Mouse (Mus musculus) cerebellum, adult (tissue): ENCODE results near the gene Znrf3.

Experiments
- ATAC-seq: cut with Nextera tagmentation; 2 replicates; pipeline ENCODE4 v1.9.2; 2017; ENCODE audit warnings: mild to moderate bottlenecking, moderate library complexity, mixed read lengths; ENCODE audit not compliant: insufficient number of reproducible peaks, low FRiP score, low TSS enrichment

Gene Znrf3

DNA sequence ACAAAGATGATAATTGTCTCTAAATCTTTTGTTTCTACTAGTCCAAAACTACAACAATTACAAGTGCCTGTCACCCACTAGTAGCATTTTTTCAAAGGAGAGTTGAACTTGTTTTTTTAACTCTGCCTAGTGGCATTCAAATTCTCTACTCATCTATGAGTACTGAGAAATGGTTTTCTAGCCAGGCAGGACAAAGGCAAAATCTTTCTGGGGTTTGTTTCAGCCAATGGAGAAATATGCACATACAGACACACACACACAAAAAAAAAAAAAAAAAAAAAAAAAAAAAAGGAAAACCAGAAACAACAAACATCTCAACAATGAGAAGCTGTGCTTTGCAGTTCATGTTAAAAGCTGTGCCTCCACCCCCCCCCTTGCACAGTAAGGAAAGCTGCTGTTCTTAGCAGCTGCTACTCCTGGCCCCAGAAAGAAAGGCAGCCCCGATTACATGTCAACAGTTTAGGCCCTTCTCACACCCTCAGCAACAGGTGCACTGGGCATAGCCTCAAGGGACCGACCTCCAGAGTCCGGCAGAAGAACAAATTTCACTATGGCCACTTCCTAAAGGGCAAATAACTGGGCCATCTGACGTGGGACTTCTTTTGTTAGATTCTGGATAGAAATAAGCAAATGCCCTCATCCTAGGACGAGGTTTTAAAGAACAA lies 167.2 kb downstream of the Znrf3 start:
- ATAC-seq = no peak

DNA sequence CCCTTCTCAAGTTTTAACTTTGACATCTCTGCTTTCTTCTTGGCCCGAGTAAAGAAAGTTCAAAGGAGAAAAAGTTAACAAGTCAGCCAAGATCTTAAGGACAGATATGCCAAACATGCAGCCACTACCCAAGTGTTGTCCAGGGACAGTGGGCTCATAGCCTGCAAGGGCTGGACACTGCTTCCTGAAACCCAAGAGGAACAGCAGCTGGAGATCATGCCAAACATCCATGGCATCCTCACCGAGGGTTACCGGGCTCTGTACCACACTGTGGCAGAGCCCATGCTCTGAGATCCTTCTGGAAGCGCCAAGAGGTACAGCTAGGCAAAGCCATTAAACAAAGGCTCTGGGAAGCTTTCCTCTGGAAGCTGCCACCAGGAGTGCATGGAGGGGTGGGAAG lies 169.4 kb downstream of the Znrf3 start:
- ATAC-seq = no peak

DNA sequence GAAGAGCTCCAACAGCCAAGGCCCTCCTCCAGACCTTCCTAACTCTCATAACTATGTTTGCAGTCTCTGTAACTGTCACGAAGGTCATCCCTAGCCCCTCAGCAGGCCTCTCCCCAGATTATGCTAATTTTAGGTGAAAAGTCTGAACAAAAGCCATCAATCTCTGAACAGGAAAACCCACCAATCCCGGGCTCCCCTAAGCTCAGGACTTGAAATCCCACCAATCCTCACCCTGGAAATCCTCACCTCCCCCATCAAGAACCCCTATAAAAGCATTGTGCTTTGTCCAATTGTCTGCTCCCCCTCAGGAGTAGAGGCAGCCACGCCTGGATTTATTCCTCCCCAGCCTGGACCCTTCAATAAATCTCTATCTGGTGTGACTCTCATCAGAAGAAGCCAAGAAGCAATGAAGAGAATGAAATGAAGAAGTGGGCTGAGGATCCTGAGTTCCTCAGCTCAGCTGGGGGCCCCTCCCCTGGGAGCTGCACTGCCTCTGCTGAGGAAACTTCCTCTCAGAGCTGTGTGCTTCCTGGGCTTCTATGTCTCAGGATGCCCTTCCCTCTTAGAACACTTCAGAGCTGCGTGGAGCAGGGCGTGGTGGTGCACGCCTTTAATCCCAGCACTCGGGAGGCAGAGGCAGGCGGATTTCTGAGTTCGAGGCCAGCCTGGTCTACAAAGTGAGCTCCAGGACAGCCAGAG lies 172.0 kb downstream of the Znrf3 start:
- ATAC-seq = no peak

DNA sequence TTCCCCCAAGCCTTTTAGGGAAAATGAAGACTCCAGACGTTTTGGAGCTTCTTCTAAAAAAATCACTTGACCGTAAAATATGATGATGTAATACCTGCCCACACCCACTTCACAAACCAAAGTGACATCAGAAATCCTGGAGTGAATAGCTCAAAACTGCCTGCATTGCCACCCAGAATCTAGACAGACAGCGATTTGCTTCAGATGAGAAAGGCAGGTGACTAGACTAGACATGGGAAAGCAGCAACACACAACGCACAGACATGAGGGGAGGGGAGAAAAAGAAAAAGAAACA lies 172.6 kb downstream of the Znrf3 start:
- ATAC-seq = no peak

DNA sequence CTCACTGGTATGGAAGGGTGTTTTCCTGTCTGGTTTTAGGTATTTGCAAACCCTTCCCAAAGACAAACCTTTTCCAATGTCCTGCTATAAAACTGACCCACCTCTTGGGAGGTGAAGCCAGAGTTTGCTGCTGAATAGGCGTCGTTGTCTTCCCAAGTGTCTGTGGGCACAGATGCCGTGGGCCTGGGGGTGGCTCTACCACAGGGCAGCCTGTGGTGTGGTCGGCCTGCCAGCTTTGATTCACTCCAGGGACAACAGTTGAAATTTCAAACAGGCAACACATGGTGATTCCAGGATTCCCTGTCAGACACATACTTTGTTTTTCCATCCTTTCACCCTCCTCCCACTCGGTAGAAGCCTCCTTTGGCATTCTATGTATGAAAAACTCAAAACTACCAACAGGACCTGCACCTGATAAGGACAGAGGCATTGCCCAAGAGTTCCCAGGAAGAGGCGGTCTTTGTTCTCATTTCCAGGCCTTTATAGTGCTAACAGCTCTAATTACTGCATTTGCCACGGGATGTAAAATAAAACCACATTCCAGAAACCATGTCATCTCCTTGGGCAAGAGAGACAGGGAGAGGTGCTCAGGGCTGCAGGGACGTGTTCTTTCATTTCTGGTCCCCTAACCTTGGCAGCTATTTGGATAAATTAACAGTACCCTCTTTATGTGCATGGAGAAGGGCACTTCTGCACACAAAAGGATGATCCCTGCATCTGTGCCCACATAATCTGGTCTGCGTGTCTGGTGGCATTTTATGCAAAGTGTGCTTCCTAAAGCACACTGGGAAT lies 173.2 kb downstream of the Znrf3 start:
- no peak for ATAC-seq

DNA sequence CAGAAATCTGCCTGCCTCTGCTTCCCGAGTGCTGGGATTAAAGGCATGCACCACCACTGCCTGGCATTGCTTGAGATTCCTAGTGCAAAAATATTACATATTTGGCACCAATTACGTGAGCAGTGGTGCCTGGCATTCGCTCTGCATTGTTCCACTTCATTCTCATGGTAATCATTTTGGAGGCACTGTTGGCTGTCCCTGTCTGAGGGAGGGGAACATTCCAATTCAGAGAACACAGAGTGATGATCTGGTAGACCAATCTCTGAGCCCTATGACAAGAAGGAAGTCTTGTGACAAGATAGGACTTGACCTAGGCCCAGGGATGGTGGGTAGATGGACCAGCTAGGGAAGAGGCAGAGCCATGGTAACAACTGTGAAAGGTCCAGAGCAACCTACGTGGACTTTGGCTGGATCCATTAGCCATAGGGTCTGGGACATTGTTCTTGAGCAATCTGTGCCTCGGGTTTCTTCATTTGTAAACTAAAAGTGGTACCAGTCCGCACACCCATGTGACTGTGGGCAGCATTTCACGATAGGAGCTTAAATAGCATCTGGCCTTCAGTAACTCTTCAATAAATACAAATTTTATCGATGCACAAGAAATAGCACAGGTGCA lies 174.7 kb downstream of the Znrf3 start:
- no peak for ATAC-seq

DNA sequence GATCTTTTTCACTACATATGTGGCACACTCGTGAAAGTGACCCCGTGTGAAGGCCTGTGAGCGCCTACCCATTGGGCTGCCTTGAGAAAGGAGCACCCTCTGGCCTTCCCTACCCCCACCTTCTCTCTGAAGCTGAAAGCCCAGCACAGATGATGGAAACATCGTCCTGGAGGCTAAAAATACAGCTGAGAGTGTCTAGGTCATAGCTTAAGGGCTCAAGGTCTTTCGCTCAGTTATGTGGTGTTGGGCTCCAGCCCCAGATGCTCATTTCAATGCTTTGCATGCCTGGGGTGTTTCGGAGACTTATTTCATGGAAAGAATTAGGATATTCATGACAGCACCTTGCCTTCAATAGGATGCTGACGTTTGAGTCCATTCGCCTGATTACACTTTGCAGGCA lies 178.9 kb downstream of the Znrf3 start:
- no peak for ATAC-seq

DNA sequence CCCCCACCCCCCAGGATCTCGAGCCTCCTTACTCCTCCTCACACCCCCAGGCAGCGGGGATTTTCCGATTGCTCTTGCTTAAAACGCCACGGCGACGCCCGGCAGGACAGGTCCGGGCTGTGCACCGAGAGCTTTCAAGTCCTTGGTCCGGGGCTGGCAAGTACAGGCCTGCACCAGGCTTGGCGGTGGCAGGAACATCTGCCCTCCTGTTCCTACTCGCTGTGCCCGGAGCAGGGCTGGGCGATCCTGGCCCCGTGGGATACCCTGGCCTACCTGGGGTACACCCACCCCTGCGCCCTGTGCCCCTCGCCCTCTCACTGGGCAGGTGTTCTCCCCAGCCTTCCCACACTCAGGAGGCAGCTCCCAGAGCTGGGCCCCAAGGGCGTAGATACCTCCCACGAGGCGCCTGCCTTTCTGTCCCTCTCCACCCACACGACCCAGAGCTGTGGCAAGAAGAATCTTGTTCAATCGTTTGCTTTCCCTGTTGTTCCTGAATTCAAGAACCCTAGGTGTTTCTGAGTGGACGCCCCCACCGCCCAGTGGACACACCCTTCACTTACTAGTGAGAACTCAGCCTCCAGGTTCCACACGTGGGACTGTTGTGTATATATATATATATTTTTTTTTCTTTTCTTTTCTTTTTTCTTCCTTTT lies 181.4 kb downstream of the Znrf3 start:
- no peak for ATAC-seq

DNA sequence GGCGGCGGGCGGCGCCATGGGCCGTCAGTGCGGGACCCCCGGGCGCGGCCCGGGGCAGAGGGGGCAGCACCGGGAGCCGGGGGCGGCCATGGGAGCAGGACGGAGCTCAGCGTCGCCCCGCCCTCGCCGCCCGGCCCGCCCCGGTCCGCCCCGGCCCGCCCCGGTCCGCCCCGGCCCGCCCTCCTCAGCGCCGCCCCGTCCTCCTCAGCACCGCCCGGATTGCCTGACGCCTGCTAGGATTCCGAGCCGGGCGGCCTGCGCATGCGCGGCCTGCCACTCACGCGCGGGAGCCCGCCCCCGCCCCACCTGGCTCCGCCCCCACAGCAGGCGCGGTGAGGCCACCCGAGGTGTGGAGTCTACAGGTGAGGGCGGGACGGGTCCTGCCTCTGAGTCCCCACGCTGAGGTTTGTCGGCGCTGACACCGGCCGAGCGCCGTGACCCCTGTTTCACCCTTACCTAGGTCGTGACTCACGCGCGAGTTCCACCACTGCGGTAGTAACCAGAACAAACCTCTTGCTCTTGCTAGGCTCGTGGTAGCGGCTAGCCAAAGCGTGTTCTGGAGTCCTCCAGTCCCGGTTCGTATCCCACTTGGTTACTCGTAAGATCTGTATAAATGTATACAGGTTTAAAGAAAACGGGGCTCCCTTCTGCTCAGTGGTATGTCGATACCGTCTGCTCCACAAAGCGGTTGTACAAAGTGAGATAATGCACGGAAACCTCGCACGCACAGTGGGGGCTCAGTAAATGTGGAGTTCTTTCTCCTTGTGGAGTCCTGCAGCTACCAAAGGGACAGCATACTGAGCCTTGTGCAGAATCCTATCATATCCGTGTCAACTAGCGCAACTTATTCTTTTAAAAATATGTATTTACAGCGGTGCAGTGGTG lies 182.9 kb downstream of the Znrf3 start, which contains the start of gene Kremen1:
Gene Kremen1, minus strand, starts transcription at position 51 of the 885 bp plus-strand sequence.
- peak; percentile 92 for ATAC-seq

DNA sequence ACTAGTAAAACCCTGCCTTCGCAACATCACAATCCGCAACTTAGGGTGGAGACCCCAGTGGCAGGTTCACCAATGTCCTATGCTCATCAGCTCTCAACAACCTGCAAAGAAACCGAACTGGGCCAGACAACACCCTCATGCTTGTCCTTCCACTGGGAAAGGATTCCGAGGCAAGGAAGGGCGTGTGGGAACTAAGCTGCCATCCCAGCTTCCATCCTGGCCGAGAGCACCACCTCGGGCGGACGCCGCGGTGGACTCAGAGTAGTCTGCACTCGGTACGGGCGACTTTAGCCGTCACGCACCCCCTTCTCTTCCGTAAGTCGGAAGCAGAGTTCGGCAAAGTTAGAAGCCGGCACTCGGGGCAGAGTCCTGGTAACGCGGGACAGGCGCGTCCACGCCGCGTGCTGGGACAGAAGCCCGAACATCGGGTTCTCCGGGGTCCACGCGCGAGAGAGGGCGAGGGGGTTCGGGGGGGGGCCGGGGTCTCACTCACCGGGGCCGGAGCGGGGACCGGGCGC lies 183.6 kb downstream of the Znrf3 start:
- ATAC-seq = peak; percentile 41

DNA sequence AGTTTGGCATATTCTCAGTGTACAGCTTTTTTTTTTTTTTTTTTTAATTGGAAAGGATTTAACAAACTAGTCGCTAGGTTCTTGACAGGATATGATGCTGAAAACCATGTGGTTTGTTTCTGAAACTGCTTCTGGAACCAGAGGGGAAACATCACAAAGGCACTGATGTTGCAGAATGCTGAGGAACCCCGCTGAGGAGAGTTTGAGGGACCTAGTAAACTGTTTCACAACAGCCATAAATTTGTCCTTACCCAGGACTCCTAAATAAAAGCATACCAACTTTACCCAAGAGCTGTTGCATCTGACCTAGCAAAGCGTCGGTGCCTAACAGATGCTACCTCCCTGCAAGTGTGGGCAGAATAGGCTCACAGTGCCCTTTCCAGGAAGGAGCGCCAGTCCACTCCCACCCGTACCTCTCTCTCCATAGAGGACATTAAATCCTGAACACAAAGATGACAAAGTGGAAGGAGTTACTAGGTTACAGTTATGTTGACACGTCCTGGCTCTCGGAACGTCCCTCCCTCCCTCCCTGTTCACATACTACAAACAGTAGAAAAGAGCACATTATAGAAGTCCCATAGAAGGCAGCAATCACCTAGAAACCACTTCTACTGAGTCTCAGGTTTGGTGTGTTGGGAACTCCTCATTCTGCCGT lies 184.6 kb downstream of the Znrf3 start:
- ATAC-seq = no peak

DNA sequence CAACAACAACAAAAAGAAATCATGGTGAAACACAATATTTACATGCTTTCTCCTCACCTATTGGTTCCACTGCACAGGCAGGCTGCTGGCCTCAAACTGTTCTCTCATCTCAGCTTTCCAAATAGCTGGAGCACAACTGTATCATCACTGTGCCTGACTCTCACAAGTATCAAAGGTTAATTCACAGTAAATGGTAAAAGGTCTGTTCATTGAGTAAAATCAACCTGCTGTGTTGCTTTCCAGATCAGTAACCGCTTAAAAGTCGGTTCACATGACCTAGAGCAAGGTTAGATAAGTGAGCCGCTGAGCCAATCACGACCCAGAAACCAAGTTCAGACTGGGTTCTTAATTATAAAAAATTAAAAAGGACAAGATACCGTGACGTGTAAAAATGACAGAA lies 186.6 kb downstream of the Znrf3 start:
- ATAC-seq = no peak

DNA sequence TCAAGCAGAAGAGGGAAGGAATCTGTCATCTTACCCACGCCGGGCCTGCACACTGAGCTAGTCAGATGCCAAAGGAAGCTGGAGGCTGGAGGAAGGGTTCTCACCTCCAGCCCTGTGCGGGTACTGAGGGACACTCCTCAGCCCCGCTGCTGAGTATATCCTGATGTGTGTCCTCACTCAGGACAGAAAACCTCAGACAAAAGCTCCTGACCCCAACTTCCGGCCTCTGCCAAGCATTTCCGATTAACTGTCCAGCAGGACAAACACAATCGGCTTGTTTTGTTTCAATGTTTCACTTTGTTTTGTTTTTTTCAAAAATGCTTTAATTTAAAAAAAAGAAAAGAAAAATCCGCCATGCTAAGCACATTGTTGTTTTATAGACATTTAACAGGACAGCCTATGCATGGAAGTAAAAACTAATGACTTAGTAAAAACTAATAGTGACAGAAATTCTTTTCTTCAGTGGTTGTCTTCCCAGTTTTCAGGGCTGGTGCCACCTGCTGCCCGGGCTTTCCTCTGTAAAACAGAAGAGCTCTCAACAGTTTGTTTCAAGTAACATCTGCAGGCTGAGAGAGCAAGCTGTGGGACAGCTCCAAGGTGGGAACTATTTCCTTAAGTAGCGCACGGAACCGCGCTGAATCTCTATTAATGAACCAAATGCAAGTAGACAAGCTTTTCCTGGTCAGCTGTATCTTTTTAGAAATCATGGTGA lies 187.3 kb downstream of the Znrf3 start:
- no peak for ATAC-seq

DNA sequence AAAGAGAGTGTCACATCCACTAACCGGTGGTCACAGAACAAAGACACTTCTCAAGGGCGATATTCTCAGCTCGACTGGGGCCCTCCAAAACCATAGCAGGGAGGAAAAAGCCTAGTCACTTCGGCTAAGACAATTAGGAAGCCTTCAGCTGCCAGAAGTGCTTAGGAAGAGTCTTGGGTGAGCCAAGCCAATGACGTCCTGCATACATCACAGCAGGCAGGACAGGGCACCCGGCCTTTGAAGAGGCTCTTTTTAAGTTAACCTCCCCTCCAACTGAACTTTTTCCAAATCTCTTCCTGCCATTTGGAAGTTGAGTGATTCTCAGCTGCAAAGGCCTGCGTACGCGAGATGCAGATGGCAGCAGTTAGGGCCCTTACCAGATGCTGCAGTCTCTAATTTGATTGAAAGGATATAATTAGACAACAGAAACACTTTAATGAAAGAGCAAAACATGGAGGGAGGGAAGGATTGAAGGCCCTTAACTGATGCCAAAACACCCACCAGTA lies 189.1 kb downstream of the Znrf3 start:
- no peak for ATAC-seq

DNA sequence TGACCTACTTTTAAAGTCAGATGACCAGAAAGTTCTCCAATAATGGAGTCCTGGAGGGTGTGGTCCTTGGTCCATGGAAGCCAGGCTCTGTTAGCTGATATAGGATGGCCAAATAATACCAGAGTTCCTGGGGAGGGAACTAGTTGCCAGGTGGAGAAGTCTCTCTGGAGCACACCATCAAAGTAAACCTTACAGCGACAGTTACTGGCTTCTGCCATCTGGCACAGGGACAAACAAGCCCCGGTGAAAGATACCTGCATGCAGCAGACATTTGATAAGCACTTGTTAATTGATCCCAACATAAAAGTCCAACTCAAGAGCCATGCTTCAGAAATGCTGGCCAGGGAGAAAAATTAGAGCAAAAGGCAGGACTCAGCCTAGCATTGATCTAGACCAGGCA lies 190.6 kb downstream of the Znrf3 start:
- ATAC-seq = no peak

DNA sequence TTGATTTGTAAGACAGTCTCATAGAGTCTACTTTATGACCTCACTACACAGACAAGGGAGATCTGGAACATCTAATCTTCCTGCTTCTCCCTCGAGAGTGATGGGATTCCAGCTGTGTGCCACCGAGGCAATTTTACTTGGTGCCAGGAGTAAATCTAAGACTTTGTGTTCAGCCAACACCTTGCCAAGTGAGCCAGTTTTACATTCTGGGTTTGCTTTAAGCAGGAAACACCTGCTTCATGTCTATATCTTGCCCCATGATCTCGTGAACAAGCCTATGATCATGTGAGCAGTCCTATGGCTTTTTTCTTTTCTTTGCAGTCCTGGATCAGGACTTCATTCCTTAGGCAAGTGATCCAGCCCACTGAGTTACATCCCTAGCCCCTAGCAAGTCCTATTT lies 191.1 kb downstream of the Znrf3 start:
- ATAC-seq = no peak

DNA sequence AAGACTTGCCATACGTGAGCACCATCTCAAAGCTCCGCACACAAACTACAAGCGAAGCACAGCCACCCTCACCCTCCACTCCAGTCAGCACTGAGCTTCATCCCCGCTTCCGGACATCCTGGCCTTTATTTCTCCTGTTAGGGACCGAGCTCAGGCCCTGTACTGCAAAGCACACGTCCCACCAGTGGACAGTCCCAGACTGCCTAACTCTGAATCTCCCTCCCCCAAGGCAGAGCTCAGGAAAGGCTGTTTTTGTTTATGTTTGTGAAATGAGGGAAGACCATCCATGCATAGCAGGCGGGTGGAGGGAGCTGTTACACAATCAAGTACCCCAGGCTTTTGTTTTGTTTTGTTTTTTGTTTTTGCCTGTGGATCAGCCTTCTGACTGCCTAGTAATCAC lies 191.9 kb downstream of the Znrf3 start:
- no peak for ATAC-seq

DNA sequence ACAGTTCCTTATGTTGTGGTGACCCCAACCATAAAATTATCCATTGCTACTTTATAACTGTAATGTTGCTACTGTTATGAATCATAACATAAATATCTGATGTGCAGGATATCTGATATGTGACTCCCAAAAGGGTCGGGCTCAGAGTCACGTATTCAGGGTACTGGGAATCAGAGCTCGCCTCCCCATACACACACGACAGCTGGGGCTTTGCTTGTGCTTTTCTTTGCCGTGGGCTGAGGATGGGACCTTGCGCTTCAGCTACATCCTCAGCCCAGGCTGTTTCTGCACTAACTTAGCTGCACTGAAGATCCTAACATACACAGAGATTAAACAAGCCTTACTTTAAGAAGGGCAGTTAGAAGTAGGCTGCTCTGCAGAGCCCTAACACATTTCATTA lies 193.5 kb downstream of the Znrf3 start:
- no peak for ATAC-seq
